Mouse (Mus musculus) lung, embryonic 15.5 days (tissue): Measurements from ENCODE around the gene Gm20503. TPM values are rescaled to one million over a fixed set of nuclear protein-coding genes. Genes with fewer than 3 reads are reported as not detected.

ENCODE experiments used
- ATAC-seq: fragments of 200-750 bp; cut with Nextera tagmentation; 2 replicates; pipeline ENCODE4 v1.8.0; 2017; ENCODE audit warnings: moderate number of reproducible peaks, borderline replicate concordance; ENCODE audit not compliant: low FRiP score, low TSS enrichment; ENCODE audit errors: extremely low read depth
- H3K27ac ChIP-seq: fragments of 300-500 bp; sonication (generic); 2 replicates; pipeline ENCODE4 v1.5.1; 2015; ENCODE audit warnings: moderate library complexity, mild to moderate bottlenecking, inconsistent platforms
- H3K27me3 ChIP-seq: fragments of 300-500 bp; sonication (generic); 2 replicates; pipeline ENCODE4 v1.6.1; 2015; ENCODE audit warnings: inconsistent platforms
- H3K36me3 ChIP-seq: fragments of 300-500 bp; sonication (generic); 2 replicates; pipeline ENCODE4 v1.6.1; 2015; ENCODE audit warnings: inconsistent platforms
- H3K4me1 ChIP-seq: fragments of 300-500 bp; sonication (generic); 2 replicates; pipeline ENCODE4 v1.6.1; 2015; ENCODE audit warnings: inconsistent platforms
- H3K4me2 ChIP-seq: fragments of 300-500 bp; sonication (generic); 2 replicates; pipeline ENCODE4 v1.6.1; 2015; ENCODE audit warnings: inconsistent platforms, mild to moderate bottlenecking, moderate library complexity
- H3K4me3 ChIP-seq: fragments of 300-500 bp; sonication (generic); 2 replicates; pipeline ENCODE4 v1.5.1; 2015; ENCODE audit warnings: mild to moderate bottlenecking, inconsistent platforms
- H3K9ac ChIP-seq: fragments of 300-500 bp; sonication (generic); 2 replicates; pipeline ENCODE4 v1.6.1; 2015; ENCODE audit warnings: inconsistent platforms
- H3K9me3 ChIP-seq: fragments of 300-500 bp; sonication (generic); 2 replicates; pipeline ENCODE4 v1.6.1; 2016; ENCODE audit warnings: inconsistent platforms
- WGBS: fragments of 180-500 bp; shearing (Covaris S2); methylation state at CpG from one replicate; pipeline ENCODE4 v1.1.7; 2015; 5-methylcytosine and 5-hydroxymethylcytosine counted together
- polyA plus RNA-seq: library from polyadenylated mRNA; unstranded; fragments of >200 nt; fragmentation: Nextera tagmentation; extraction: Ambion mirVana; gene quantifications from 2 replicates; pipeline ENCODE4 v1.2.1, GENCODE M21; 2015

Gene Gm20503
- polyA plus RNA-seq, 1 experiment from 2014 or later, result 15.2 TPM

- Histone ChIP-seq H3K27ac (no peak overlapping the region), H3K4me3 (no peak overlapping the region), H3K9me3 (no peaks in the 10 kb centered on the region), H3K9ac (no peak overlapping the region), H3K36me3 (no peaks in the 10 kb centered on the region), H3K4me2 (no peak overlapping the region), H3K4me1 (peaks cover 13% of the 10 kb centered on the region), H3K27me3 (no peaks in the 10 kb centered on the region)
- ATAC-seq, result no peak
- 83% methylated on average over 17 of the region's 17 CpGs for WGBS
Measured at GRCm38 (mm10) chr4:58990609-58991434, 12.2 kb upstream of the Gm20503 start.

DNA sequence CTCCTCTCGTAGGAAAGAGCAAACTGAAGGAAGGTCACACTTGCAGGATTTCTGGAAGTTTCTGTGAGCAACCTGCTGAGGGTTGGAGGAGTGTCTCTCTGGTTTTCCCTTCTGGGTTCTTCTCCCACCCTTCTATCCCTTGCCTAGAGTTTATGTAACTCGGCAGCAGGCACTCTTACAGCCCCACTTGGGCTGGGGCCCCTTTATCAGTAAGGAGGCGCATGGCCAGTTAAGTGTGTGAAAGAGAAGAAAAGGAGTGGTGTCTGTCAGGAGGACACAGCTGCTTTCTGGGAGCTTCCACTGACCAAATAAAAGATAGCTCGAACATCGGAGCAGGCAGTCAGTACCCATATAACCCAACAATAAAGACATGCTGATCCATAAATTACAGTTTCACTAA, 10.8 kb upstream of the Gm20503 start:
- Histone ChIP-seq H3K27ac (no peak overlapping the region), H3K36me3 (no peaks in the 10 kb centered on the region), H3K4me2 (no peak overlapping the region), H3K4me3 (no peak overlapping the region), H3K9me3 (no peaks in the 10 kb centered on the region), H3K4me1 (peaks cover 7% of the 10 kb centered on the region), H3K9ac (no peak overlapping the region), H3K27me3 (no peaks in the 10 kb centered on the region)
- no peak for ATAC-seq
- 41% methylated on average over 5 of the region's 5 CpGs for WGBS

DNA sequence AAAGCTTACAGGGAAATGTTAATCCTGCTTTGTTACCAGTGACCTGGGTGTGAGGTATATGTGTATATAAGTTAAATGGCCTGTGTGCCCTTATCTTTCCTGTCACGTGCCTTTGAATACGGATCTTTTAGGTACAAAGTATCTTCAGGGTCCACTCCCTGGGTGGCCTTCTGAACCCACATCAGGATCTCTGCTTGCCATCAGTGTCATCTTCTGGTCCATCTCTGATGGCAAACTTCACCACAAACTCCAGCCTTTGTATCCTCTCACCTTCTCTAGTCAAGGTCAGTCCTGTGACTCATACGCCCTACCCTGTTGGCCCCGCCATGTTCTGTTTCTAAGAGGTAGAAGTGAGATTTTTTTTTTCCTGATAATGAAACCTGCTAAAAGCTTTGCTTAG, 8.2 kb upstream of the Gm20503 start, which contains the start of gene Dnajc25:
TSS of gene Dnajc25 (plus strand) at position 301 of the 400 bp plus-strand sequence.
- Histone ChIP-seq H3K9me3 (no peaks in the 10 kb centered on the region), H3K4me3 (no peak within 1 kb of the TSS), H3K9ac (no peak within 1 kb of the TSS), H3K27ac (no peak within 1 kb of the TSS), H3K27me3 (no peaks in the 10 kb centered on the region), H3K36me3 (no peaks in the 10 kb centered on the region), H3K4me2 (no peak within 1 kb of the TSS), H3K4me1 (0 out of 2 replicates have a peak, but pooled peaks cover 3% of the 10 kb centered on the region)
- 59% methylated on average over 4 of the region's 4 CpGs for WGBS
- ATAC-seq, result no peak

GRCm38 (mm10) chr4:58995251-58995693, 7.7 kb upstream of the Gm20503 start:
- no peak for ATAC-seq

GRCm38 (mm10) chr4:58997081-58997480, 5.9 kb upstream of the Gm20503 start:
- no peak overlapping the region for H3K4me3 ChIP-seq
- H3K9ac ChIP-seq, result no peak overlapping the region
- no peak overlapping the region for H3K4me2 ChIP-seq
- no peaks in the 10 kb centered on the region for H3K9me3 ChIP-seq
- H3K36me3 ChIP-seq, result no peaks in the 10 kb centered on the region
- no peak; the same call in 1 of the 2 replicates for ATAC-seq
- H3K27ac ChIP-seq, result no peak overlapping the region
- 0 out of 2 replicates have a peak, but pooled peaks cover 3% of the 10 kb centered on the region for H3K4me1 ChIP-seq
- H3K27me3 ChIP-seq, result no peaks in the 10 kb centered on the region
- WGBS, result 43% methylated on average over 5 of the region's 5 CpGs

More at GRCm38 (mm10) chr4:58995251-58995693, 7.7 kb upstream of the Gm20503 start:
- no peaks in the 10 kb centered on the region for H3K27me3 ChIP-seq
- no peak overlapping the region for H3K4me3 ChIP-seq
- H3K36me3 ChIP-seq, result no peaks in the 10 kb centered on the region
- H3K9ac ChIP-seq, result no peak overlapping the region
- H3K9me3 ChIP-seq, result no peaks in the 10 kb centered on the region
- H3K4me1 ChIP-seq, result 0 out of 2 replicates have a peak, but pooled peaks cover 3% of the 10 kb centered on the region
- 36% methylated on average over 8 of the region's 8 CpGs for WGBS
- H3K4me2 ChIP-seq, result no peak overlapping the region
- H3K27ac ChIP-seq, result no peak overlapping the region

- H3K36me3 ChIP-seq, result no peaks in the 10 kb centered on the region
- H3K4me2 ChIP-seq, result no peak overlapping the region
- H3K27me3 ChIP-seq, result no peaks in the 10 kb centered on the region
- H3K4me1 ChIP-seq, result 0 out of 2 replicates have a peak, but pooled peaks cover 3% of the 10 kb centered on the region
- ATAC-seq, result no peak
- no peak overlapping the region for H3K4me3 ChIP-seq
- H3K9ac ChIP-seq, result no peak overlapping the region
- WGBS, result 64% methylated on average over 1 of the region's 1 CpGs
- H3K27ac ChIP-seq, result no peak overlapping the region
- no peaks in the 10 kb centered on the region for H3K9me3 ChIP-seq
Measured at GRCm38 (mm10) chr4:58998688-58999087, 4.3 kb upstream of the Gm20503 start.

DNA sequence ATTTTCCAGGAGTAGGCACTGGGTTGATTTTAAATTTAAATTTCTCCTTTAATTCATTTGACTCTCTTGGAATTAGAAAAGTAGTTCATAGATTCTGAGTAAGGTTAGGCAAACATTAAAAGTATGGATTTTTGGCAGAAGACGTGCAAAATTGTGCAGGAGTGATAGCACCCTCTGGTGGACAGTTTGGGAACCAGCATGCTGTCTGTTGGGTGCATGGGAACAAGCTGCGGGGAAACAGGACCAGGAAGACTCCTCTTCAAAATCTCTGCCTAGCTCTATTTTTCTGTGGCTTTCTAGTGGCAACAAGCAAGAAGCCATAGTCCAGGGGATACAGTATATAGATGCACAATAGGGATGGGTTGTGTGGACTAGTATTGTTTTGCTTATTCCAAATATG, 3.3 kb upstream of the Gm20503 start:
- no peaks in the 10 kb centered on the region for H3K36me3 ChIP-seq
- ATAC-seq, result no peak
- H3K9me3 ChIP-seq, result no peaks in the 10 kb centered on the region
- H3K9ac ChIP-seq, result no peak overlapping the region
- peaks cover 11% of the 10 kb centered on the region for H3K4me1 ChIP-seq
- 5% methylated on average over 2 of the region's 2 CpGs for WGBS
- no peaks in the 10 kb centered on the region for H3K27me3 ChIP-seq
- no peak overlapping the region for H3K4me3 ChIP-seq
- H3K4me2 ChIP-seq, result no peak overlapping the region
- H3K27ac ChIP-seq, result no peak overlapping the region

DNA sequence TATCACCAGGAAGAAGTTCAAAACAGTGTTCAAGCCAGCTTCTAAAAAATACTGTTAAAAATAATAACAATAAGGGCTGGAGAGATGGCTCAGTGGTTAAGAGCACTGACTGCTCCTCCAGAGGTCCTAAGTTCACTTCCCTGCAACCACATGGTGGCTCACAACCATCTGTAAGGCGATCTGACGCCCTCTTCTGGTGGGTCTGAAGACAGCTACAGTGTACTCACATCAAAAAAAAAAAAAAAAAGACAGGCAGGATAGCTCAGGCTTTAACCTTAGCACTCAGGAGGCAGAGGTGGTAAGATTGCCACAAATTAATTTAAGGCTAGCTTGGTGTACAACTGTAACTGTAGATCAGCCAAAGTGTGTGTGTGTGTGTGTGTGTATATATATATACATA, 2.4 kb upstream of the Gm20503 start:
- no peaks in the 10 kb centered on the region for H3K27me3 ChIP-seq
- no peaks in the 10 kb centered on the region for H3K9me3 ChIP-seq
- WGBS, result 0% methylated on average over 2 of the region's 2 CpGs
- H3K4me1 ChIP-seq, result peaks cover 18% of the 10 kb centered on the region
- no peaks in the 10 kb centered on the region for H3K36me3 ChIP-seq
- no peak overlapping the region for H3K9ac ChIP-seq
- no peak overlapping the region for H3K4me3 ChIP-seq
- H3K4me2 ChIP-seq, result no peak overlapping the region
- no peak for ATAC-seq
- no peak overlapping the region for H3K27ac ChIP-seq

GRCm38 (mm10) chr4:59003806-59004200, 793 bp downstream of the Gm20503 start:
- no peaks in the 10 kb centered on the region for H3K27me3 ChIP-seq
- peaks cover 15% of the 10 kb centered on the region for H3K4me1 ChIP-seq
- H3K36me3 ChIP-seq, result no peaks in the 10 kb centered on the region
- no peaks in the 10 kb centered on the region for H3K9me3 ChIP-seq
- H3K27ac ChIP-seq, result no peak overlapping the region
- peak overlapping the region; percentile 85 for H3K4me3 ChIP-seq
- no peak for ATAC-seq
- peak overlapping the region; percentile 91 for H3K9ac ChIP-seq
- 15% methylated on average over 7 of the region's 7 CpGs for WGBS
- H3K4me2 ChIP-seq, result peak overlapping the region; percentile 68

- WGBS, result 61% methylated on average over 8 of the region's 8 CpGs
- peaks cover 18% of the 10 kb centered on the region for H3K4me1 ChIP-seq
- H3K4me3 ChIP-seq, result no peak overlapping the region
- H3K27ac ChIP-seq, result no peak overlapping the region
- no peaks in the 10 kb centered on the region for H3K9me3 ChIP-seq
- H3K4me2 ChIP-seq, result no peak overlapping the region
- no peak for ATAC-seq
- H3K36me3 ChIP-seq, result no peaks in the 10 kb centered on the region
- no peaks in the 10 kb centered on the region for H3K27me3 ChIP-seq
- no peak overlapping the region for H3K9ac ChIP-seq
Measured at GRCm38 (mm10) chr4:59006211-59006610, 3.2 kb downstream of the Gm20503 start.

- H3K4me3 ChIP-seq, result no peak overlapping the region
- H3K27me3 ChIP-seq, result no peaks in the 10 kb centered on the region
- H3K9me3 ChIP-seq, result no peaks in the 10 kb centered on the region
- H3K27ac ChIP-seq, result no peak overlapping the region
- WGBS, result 66% methylated on average over 6 of the region's 6 CpGs
- H3K36me3 ChIP-seq, result no peaks in the 10 kb centered on the region
- H3K4me1 ChIP-seq, result peaks cover 21% of the 10 kb centered on the region
- no peak overlapping the region for H3K9ac ChIP-seq
- no peak for ATAC-seq
- no peak overlapping the region for H3K4me2 ChIP-seq
Measured at GRCm38 (mm10) chr4:59007016-59007415, 4.0 kb downstream of the Gm20503 start.

GRCm38 (mm10) chr4:59007974-59008373, 5.0 kb downstream of the Gm20503 start:
- Histone ChIP-seq H3K4me1 (peaks cover 21% of the 10 kb centered on the region), H3K4me2 (no peak overlapping the region), H3K9me3 (no peaks in the 10 kb centered on the region), H3K27me3 (no peaks in the 10 kb centered on the region), H3K36me3 (no peaks in the 10 kb centered on the region), H3K9ac (no peak overlapping the region), H3K27ac (no peak overlapping the region), H3K4me3 (no peak overlapping the region)
- no peak for ATAC-seq
- 71% methylated on average over 5 of the region's 5 CpGs for WGBS
